Comparison of ENCODE assay signal across 8 mouse cellular contexts in genomic region chr10:121497968-121498367, GRCm38 (mm10). TPM values are rescaled to one million over a fixed set of nuclear protein-coding genes. Genes with fewer than 3 reads are reported as not detected.
DNase-seq lines count a peak whose midpoint lies in the region; ATAC-seq and TF ChIP-seq lines count a peak whose summit lies in the region.

No protein-coding gene starts in this region.

- no peak overlapping the region for H3K9ac ChIP-seq in forebrain, embryonic 14.5 days (ENCODE audit: low read length)
- H3K9ac ChIP-seq in liver, embryonic 12.5 days, result no peak overlapping the region

- peaks cover 33% of the 10 kb centered on the region for H3K4me1 ChIP-seq in forebrain, embryonic 10.5 days
- H3K4me1 ChIP-seq in forebrain, embryonic 14.5 days (ENCODE audit: control insufficient read depth, insufficient read depth, low read length), result 0 out of 2 replicates have a peak, but pooled peaks cover 2% of the 10 kb centered on the region
- peaks cover 56% of the 10 kb centered on the region for H3K4me1 ChIP-seq in liver, embryonic 12.5 days
- H3K4me1 ChIP-seq in small intestine, adult 2 months (ENCODE audit: control insufficient read depth, insufficient read depth, insufficient read length, low read length), result peaks cover 30% of the 10 kb centered on the region

- H3K27ac ChIP-seq in forebrain, embryonic 10.5 days, result peak overlapping the region; percentile 65
- H3K27ac ChIP-seq in forebrain, embryonic 14.5 days (ENCODE audit: low read depth, low read length), result no peak overlapping the region
- peak overlapping the region; percentile 39; the same call in 1 of the 2 replicates for H3K27ac ChIP-seq in liver, embryonic 12.5 days
- H3K27ac ChIP-seq in small intestine, adult 2 months (ENCODE audit: insufficient read depth, low read depth, low read length), result peak overlapping the region; percentile 94

- no peak for TF ChIP-seq POLR2A in small intestine, adult 2 months (IDR thresholded peaks at IDR 0.05; ENCODE audit: low read depth, low read length)

- no peak for ATAC-seq in forebrain, embryonic 14.5 days
- ATAC-seq in liver, embryonic 12.5 days, result no peak

- H3K4me3 ChIP-seq in forebrain, embryonic 10.5 days, result no peak overlapping the region
- H3K4me3 ChIP-seq in forebrain, embryonic 14.5 days (ENCODE audit: low read depth, low read length), result no peak overlapping the region
- H3K4me3 ChIP-seq in liver, embryonic 12.5 days, result no peak overlapping the region
- no peak overlapping the region for H3K4me3 ChIP-seq in small intestine, adult 2 months (ENCODE audit: low read depth, low read length)

- 66% methylated on average over 7 of the region's 7 CpGs for WGBS in forebrain, embryonic 10.5 days
- WGBS in forebrain, embryonic 14.5 days, result 93% methylated on average over 7 of the region's 7 CpGs
- WGBS in liver, embryonic 12.5 days (ENCODE audit: insufficient replicate concordance), result 30% methylated on average over 7 of the region's 7 CpGs
- WGBS in small intestine, adult 2 months, result 37% methylated on average over 7 of the region's 7 CpGs

- TF ChIP-seq CTCF in small intestine, adult 2 months (IDR thresholded peaks at IDR 0.05; ENCODE audit: extremely low read depth, insufficient read length, insufficient replicate concordance, low read depth, low read length), result no peak

- H3K27me3 ChIP-seq in forebrain, embryonic 10.5 days (ENCODE audit: poor library complexity, severe bottlenecking), result no peaks in the 10 kb centered on the region
- H3K27me3 ChIP-seq in forebrain, embryonic 14.5 days (replicated peaks; ENCODE audit: control insufficient read depth, insufficient read depth, low read length), result no peaks in the 10 kb centered on the region
- H3K27me3 ChIP-seq in liver, embryonic 12.5 days (replicated peaks), result no peaks in the 10 kb centered on the region
- no peaks in the 10 kb centered on the region for H3K27me3 ChIP-seq in small intestine, adult 2 months (ENCODE audit: control insufficient read depth, insufficient read depth, low read length)

- no peak for DNase-seq in forebrain, embryonic 10.5 days (ENCODE audit: extremely low spot score, low spot score)
- no peak for DNase-seq in forebrain, embryonic 14.5 days (ENCODE audit: low spot score)
- peak; percentile 47 to 53 for DNase-seq in lung, adult 18-20 months
- DNase-seq in lung, postnatal 25 days (ENCODE audit: low spot score), result no peak
- no peak for DNase-seq in layer of hippocampus, adult 18-20 months (ENCODE audit: low spot score in 2 of 2)
- DNase-seq in neural tube, embryonic 10.5 days (ENCODE audit: extremely low spot score, low spot score), result no peak

- H3K9me3 ChIP-seq in forebrain, embryonic 10.5 days, result no peaks in the 10 kb centered on the region
- no peaks in the 10 kb centered on the region for H3K9me3 ChIP-seq in forebrain, embryonic 14.5 days (replicated peaks; ENCODE audit: control insufficient read depth, low read length)
- H3K9me3 ChIP-seq in liver, embryonic 12.5 days (replicated peaks), result no peaks in the 10 kb centered on the region

- no peaks in the 10 kb centered on the region for H3K36me3 ChIP-seq in forebrain, embryonic 10.5 days (replicated peaks)
- no peaks in the 10 kb centered on the region for H3K36me3 ChIP-seq in forebrain, embryonic 14.5 days (ENCODE audit: control insufficient read depth, insufficient read depth, low read length)
- no peaks in the 10 kb centered on the region for H3K36me3 ChIP-seq in liver, embryonic 12.5 days
- H3K36me3 ChIP-seq in small intestine, adult 2 months (ENCODE audit: control insufficient read depth, insufficient read depth, low read length), result no peaks in the 10 kb centered on the region

- H3K4me2 ChIP-seq in forebrain, embryonic 14.5 days (ENCODE audit: low read length), result no peak overlapping the region
- 0 out of 2 replicates have a peak overlapping the region, but pooled peaks have one; percentile 21 for H3K4me2 ChIP-seq in liver, embryonic 12.5 days

RNA-seq across cellular contexts. Expression of gene Rassf3, which starts 21.8 kb away (rescaled TPM):
- polyA plus RNA-seq in forebrain, embryonic 10.5 days (2016; fragmentation: Nextera tagmentation; extraction: Ambion mirVana), result 10.6 and 12.2 TPM in 2 replicates
- polyA plus RNA-seq in forebrain, embryonic 14.5 days (2014; fragmentation: Nextera tagmentation; extraction: Ambion mirVana), result 4.4 and 4.7 TPM in 2 replicates
- polyA plus RNA-seq in liver, embryonic 12.5 days (2016; fragmentation: Nextera tagmentation; extraction: Ambion mirVana), result 12.3 and 12.8 TPM in 2 replicates
- polyA plus RNA-seq in small intestine, adult 2 months (2012; rRNA removed), result 16.5 and 25.8 TPM in 2 replicates
- total RNA-seq in layer of hippocampus, adult 18-20 months (2021), result 1 to 10 TPM; 9.6 to 9.8 TPM

Comparison
In these comparisons a context has a peak if more than half of its experiments do, and no peak if none do; other contexts are left out.
1. DNase-seq: peak in lung, adult 18-20 months (2 of 2); none in forebrain, embryonic 10.5 days (single experiment), forebrain, embryonic 14.5 days (single experiment), lung, postnatal 25 days (single experiment), layer of hippocampus, adult 18-20 months (0 of 2) and neural tube, embryonic 10.5 days (single experiment).